Mouse (Mus musculus): ENCODE measurements at regions not wholly inside any gene's neighbourhood (a gene's known extent, or its start where the extent isn't known, plus 50 kb on each side); places are given as distances from the start of the nearest gene placed in this dataset.

- DNase-seq (ENCODE audit: low spot score) = no peak
Observed at GRCm38 (mm10) chr7:130073890-130074819, 446.0 kb downstream of the Ate1 start.

GRCm38 (mm10) chr7:130082662-130083061 is 437.5 kb downstream of the Ate1 start:
- no peak for DNase-seq (ENCODE audit: low spot score)

- DNase-seq (ENCODE audit: low spot score) = no peak
Observed at GRCm38 (mm10) chr7:130085706-130086105, 434.5 kb downstream of the Ate1 start.

GRCm38 (mm10) chr7:130089896-130090610 is 430.1 kb downstream of the Ate1 start:
- no peak for DNase-seq (ENCODE audit: low spot score)

- no peak for DNase-seq (ENCODE audit: low spot score)
Observed at GRCm38 (mm10) chr7:130091942-130092341, 428.2 kb downstream of the Ate1 start.

- DNase-seq (ENCODE audit: low spot score) = no peak
Observed at GRCm38 (mm10) chr7:130095141-130095540, 425.0 kb downstream of the Ate1 start.

GRCm38 (mm10) chr7:130098606-130099005 is 421.6 kb downstream of the Ate1 start:
- no peak for DNase-seq (ENCODE audit: low spot score)

- no peak for DNase-seq (ENCODE audit: low spot score)
Observed at GRCm38 (mm10) chr7:130102671-130103070, 417.5 kb downstream of the Ate1 start.

- DNase-seq (ENCODE audit: low spot score) = no peak
Observed at GRCm38 (mm10) chr7:130106961-130107360, 413.2 kb downstream of the Ate1 start.

GRCm38 (mm10) chr7:130108362-130108761 is 411.8 kb downstream of the Ate1 start:
- DNase-seq (ENCODE audit: low spot score) = no peak
